Mouse (Mus musculus) retina, postnatal 1 day (tissue): ENCODE data around the gene Mroh8.

ENCODE experiments used
- DNase-seq: peaks from one replicate; pipeline ENCODE4 v3.0.0-alpha.2; 2012

Gene Mroh8

DNA sequence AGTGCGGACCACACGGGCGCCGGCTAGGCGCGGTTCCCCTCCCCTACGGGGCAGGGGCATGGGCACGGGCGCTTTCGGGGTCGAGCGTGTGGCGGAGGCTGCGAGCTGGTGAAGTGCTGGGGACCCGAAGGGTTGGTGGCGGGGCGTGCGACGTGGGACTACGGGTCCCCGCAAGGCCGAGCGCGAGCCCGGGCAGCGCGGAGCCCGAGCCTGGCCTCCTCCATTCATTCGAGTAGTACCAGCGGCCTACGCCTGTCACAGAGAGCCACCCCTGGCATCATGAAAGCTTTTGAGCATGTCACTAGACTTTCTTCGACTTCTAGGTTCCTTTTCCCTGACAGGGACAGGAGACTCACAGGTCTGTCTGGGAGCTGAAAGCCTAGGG lies at the start of gene Mroh8:
Gene Mroh8, minus strand, starts transcription at position 134 of the 385 bp plus-strand sequence.
- DNase-seq = no peak

DNA sequence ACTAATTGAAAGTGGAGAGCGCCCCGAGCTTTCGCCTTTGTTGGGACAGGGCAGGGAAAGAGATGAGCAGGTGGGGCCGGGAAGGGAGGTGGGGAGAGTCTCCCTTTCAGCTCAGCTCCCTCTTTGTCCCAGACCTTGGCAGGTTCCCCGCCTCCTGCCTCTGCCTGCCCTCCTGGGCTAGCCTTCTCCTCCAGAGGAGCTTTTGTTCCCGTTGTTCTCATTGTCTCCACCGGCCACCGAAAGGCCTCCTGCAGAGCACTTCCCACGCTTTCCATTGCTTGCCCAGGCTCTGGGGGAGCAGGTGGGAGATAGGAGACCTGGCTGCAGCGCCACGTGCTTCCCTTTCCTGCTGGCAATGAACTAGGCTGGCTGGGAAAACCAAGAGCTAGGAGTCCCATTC lies 49.2 kb upstream of the Mroh8 start:
- DNase-seq = peak; percentile 77

DNA sequence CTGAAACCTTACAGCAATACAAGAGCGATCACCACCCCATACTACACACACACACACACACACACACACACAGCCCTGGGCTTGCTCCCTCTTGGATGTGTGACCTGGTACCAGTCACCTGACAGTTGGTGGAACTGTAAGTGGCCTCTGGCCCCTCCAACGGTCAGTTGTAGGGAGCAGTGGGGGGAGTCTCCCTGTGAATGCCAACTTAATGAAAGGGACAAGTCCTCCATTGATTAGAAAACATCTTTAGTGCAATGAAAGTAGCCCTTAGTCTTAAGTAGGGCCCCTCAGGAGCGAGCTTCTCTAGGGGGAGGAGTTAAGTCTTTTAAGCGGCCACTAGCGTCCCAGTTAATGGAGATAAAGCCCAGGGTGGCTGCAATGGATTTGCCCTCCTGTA lies 48.8 kb upstream of the Mroh8 start:
- DNase-seq = peak; percentile 64

DNA sequence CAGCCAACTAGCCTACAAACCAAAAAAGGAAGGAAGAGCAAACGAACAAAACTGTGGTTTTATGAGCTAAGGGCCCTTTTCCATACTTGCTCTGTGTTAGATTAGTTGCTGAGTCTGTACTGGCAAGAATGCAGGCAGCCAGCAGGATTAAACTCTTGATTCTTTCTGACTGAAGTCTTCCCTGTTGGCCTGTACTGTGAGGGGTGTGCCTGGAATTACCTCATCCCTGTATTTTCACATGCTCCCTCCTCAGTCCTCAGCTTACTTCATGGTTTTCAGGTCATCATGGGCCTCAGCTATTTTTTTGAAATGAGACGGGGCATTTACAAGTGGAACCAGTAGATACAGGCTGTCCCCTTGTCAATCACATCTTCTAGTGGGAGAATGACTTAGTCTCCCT lies 45.9 kb upstream of the Mroh8 start:
- DNase-seq = no peak

DNA sequence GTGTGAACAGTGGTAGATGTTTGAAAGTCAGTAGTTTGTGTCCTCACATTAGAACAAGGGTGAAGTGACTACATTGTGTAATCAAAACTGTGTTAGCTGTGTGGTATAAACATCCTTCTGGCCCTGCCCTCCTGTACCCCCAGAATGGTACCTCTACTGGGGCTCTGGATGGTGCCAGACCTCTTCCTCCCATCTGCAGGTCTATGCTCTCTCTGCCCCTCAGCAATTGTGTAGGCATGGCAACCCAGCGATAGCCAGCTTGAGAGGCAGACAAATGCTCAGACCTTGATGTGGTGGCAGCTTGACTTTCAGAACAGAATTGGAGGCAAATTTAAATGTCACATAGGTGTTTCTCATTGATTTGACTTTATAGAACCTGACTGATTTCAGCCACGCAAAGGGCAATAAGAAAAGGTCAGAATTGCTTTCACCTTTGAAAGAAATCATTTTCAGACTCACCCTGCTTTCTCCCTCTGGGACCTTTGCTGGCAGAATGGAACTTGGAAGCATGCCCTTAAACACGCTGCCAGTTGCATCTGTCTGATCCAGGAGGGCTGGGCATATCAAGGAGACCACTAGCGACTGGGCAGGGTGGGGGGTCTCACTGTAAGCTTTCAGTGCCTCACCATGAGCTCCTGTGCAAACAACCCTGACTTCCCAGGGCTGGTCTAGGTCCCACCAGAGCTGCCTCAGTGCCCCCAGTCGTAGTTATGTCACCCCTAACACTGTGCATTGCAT lies 42.8 kb upstream of the Mroh8 start:
- DNase-seq = no peak

DNA sequence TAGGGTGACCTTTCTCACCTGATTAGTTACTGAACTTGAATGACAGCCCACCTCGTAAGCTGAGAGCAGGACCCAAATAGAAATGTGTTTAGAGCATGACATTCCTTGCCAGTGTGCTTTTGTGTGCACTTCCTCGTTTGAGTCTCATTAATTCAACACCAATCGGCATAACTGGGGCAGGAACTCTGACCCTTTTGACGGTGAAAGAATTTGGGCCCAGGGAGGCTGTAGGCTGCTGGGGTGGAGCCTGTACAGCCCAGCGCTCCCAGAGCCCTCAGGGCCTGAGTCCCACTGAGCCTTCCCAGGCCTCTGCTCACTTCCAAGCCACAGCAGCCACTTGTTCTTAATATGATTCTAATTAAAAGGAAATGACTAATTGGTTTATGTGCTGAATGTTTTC lies 41.5 kb upstream of the Mroh8 start:
- peak; percentile 61 for DNase-seq

DNA sequence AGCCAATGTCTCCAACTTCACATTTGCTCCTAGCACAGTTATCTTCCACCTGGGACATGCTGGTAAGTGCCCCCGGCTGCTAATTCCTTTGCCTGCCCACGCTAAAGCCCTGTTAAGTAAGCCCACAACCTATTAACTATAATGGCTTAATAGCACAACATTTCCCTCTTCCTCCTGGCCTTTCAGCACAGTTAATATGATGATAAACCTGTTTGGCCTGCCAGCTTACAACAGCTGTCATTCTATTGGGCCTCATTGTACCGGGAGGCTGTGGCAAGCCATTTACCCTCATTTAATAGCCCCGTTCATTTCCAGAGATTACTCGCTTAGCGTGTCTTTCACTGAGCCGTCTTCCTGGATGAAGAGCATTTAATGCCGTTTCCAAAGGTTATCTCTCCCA lies 40.8 kb upstream of the Mroh8 start:
- DNase-seq = peak; percentile 28

DNA sequence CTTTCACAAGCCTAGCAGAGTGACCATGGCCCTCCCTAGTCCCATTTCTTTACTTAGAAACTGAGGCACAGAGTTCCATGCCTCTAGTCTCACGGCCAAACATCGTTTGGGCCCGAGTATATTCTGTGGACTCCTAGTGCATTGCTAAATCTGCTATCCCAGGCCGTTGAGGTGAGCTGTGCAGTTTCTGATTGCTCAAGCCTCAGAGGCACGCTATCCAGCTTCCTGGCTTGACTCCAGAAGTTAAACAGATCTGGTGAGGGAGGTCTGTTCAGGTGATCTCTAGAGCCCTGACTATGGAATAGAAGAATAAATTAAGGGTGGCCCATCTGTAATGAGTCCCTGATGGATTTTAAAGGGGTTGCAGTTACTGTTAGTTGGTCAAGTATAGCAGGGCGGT lies 37.9 kb upstream of the Mroh8 start:
- DNase-seq = no peak

DNA sequence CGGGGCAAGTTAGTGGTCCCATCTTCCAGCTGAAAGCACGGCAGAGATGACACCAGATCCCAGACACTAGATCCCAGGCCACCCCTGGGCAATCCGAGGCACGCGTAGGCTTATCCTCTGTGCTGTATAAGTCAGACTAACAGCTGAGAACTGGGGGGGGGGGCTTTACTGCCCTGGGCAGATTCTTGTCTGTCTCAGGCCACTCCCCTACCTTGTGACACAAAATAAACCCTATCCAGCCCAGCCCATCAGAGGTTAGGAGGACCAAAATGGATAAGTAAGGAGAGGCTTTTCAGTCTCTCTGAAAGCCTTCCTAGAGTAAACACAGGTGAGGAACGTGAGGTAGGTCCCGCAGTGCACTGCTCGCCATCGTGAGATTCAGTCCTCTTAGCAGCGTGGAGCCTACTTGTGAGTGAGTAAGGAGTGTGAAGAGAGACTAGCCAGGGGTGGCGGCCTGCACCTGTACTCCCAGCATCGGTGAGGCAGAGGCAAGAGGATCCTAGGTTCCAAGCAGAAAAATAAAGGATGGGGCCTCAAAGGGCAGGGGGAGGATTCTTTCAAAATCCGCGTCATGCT lies 37.1 kb upstream of the Mroh8 start:
- DNase-seq = peak; percentile 19

DNA sequence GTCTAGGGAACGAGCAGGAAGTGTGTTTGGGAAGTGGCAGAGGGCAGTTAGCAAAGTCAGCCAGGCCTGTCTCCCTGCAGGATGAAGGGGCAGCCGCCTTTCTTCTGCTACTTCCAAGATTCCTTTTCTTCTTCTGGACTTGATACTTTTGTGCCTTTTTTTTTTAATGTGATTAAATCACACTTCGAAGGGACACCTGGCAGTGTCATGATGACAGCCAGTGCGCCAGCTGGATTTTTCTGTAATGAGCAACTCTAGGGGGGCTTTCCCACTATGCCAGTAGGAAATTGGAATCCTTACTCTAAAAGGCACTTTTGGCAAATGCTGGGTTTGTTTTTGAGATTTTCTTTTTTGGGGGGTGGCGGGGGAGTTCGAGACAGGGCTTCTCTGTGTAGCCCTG lies 36.1 kb upstream of the Mroh8 start:
- DNase-seq = no peak

DNA sequence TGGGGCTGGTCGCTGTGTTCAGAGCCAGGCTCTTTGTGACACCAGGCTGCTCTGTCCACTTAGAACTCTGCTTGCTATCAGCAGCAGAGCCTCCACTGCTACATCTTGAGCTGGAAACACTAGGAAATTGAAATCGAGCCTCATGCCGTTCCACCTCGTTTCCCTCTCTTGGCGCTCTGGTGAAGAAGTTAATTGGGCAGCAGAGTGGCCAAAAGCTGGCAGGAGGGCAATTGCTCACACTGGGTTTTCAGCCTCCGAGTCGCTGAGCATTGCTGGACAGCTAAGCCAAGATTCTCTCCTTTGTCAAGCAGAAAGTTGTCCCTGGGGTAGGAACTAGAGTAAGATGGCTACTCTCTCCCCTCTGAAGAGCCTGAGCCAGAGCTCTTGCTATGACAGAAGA lies 35.0 kb upstream of the Mroh8 start:
- DNase-seq = no peak

DNA sequence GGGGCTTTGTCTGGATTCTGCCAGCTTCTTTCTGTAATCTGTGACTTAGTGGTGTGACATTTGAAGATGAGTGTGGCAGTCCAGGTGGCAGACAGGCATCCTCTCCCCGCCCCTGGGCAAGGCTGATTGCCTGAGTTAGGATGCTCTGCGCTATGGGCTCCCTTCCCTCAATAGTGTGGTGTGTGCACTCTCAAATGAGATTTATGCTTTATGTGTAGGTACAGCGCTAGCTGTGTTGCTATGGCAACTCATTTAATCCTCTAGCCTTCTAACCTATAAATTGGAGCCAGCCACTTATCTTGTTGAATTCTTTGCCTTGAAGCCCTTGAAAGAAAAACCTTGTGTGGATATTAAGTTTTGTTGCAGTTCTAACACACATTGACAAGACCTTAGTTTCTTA lies 34.4 kb upstream of the Mroh8 start:
- DNase-seq = no peak

DNA sequence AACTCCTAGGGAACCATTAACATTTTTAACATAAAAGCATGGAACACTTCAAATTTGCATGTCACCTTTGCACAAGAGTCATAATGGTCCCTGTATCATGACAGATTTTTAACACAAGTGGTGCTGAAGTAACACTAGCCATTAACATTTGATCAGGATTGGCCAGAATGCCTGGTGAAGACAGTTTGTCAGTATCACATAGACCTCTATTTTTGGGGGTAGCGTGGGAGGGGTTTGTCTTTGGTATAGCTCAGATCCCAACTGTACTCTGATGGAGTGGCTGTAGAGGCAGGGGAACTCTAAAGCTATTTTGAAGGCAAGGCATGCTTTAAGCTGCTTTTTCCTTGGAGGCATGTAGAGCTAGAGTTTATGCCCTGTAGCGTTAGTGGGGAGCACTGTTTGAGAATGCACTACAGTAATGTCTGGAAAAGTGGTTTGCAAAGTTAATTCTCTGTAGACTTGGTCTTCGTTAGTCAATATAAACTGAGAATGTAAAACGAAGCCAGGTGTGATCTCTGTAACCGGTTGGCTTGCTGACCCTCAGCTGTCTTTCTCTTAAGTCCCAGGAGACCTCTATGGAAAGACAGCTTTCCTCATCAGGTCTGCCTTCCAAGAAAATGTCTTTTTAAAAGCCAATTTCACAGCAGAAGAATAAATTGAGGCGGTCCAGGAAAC lies 31.8 kb upstream of the Mroh8 start:
- no peak for DNase-seq

DNA sequence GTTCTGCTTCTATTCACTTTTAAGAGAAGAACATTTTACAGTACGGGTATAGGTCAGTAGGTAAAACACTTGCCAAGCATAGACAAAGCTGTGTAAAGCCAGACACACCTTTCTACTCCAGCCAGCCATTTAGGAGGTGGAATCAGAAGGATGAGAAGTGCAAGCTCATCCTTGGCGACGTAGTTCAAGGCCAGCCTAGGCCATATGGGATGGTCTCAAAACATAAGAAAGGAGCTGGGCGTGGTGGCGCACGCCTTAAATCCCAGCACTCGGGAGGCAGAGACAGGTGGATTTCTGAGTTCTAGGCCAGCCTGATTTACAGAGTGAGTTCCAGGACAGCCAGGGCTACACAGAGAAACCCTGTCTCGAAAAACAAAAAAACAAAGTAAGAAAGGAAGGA lies 30.3 kb upstream of the Mroh8 start:
- no peak for DNase-seq

DNA sequence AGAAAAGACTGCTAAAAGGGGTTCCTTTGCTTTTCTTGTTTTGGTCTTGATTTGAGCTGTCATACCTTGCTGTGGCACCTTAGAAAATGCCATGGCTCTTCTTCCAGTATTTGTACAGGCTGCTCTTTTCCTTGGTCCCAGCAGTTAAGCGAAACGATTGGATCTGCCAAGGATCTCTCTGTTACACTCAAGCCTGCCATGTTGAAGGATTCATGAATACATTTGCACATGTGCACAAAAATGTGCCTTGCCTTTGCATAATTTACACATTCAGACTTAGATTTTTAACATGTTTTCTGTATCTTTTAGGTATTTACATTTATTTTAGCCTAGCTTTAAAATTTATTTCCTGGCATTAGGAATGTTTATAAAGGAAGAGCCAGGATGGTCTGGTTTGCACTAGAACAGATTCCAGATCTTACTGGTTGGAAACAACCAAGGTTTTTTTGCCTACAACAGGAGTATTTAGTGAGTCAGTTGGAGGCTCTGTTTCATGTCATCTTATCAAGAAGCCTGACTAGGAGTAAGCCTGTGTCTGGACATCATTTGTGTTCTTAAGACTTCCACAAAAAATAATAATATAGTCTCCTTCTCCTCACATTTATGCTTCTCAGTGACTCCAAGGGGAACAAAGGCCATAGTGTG lies 29.0 kb upstream of the Mroh8 start:
- DNase-seq = no peak

DNA sequence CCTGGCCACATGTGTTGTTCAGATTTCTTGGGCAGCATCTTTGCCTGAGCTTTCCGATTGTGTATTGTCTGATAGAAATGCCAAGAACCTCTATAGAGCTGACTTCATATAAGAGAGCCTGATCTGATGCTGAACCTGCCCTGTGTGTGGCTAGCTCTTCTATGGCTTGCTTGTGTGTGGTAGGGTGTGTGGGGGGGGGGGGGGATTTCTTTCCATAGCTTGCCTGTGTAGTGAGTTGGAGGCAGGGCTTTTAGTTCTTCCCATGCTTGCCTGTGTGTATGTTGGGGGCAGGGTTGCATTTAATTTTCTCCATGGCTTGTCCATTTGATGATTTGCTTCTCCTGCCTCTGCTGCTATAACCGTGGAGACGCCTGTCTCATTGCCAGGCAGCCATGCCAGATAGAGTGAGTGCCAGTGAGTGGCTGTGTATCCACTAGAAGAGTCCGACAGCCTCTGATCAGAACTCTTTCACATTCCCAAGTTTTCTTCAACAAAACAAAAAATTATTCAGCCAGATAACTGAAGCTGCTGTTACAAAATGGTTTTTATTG lies 28.4 kb upstream of the Mroh8 start:
- no peak for DNase-seq

DNA sequence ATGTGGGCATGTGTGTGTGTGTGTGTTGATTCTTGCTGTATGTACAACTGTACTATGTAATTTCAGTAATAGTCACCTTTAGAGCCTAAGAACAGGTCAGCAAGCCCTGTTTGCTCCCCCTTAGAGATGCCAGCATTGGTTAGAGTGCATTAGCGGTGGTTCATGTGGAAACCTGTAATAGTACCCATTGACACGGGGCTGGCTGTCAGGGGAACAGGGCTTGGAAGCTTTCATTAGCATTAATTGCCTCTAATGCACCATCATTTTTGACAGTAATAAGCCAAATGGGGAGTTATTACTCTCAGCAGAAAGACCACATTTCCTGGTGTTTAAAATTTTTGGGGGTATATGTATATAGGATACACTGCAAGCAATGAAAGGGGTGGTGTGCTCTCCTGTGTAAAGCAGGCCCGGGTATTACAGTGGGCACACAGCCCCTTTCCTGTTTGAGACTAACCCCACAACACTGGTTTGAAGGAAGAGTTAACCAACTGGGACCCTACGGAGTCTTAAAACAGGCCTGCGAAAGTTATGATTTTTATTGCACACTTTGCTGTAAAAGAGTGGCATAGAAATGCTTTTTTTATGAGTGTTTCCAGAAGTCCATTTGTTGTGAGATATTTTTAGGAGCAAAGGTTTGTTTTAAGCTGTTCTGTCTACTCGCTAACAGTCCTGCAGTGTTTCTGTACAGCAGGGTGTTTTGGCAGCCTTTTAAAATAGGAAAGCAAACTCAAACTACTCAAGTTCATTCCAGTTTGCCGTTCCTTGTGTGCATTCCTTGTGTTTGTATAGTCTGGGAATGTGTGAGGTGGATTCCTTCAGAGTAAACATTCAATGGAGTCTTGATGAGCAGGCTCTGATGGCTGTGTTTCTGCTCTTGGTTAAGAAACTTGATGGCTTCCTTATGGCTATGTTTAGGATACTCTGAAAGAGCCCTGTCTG lies 27.0 kb upstream of the Mroh8 start:
- no peak for DNase-seq

DNA sequence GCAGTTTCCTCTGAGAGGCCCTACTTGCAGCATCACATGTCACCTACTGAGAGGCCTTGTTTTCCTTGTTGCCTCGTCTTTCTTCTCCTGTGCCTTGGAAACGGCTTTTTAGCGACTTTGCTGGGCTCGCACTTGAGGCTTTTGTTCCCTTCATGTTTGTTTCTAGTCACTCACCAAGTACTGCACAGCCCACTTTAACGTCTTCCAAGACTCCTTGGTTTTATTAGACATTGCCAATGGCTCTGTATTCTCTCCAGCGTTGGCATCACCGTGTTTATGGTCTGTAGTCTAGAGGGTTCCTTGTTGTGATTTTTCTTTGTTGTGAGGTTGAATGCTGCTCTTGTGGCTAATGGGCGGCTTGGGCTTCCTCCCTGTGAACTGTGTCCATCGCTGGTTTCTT lies 23.7 kb upstream of the Mroh8 start:
- no peak for DNase-seq

DNA sequence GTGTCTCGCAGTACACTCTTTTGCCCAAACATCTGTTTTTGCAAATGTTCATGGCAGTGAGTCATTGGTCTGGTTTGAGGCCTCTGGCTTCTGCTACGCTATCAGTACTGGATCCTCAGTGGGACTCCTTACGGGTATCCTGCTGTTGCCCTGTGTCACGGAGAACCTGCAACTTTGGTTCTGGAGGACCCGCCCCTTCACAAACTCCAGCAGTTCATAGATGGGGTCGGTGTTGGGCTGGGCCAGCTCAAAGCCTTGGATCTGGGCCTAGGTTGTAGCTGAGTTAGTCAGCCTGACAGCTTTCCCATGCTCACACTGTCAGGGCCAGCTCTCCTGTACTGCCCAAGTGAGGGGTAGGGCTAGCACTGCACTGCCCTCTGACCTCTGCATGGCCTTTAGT lies 20.7 kb upstream of the Mroh8 start:
- DNase-seq = no peak

DNA sequence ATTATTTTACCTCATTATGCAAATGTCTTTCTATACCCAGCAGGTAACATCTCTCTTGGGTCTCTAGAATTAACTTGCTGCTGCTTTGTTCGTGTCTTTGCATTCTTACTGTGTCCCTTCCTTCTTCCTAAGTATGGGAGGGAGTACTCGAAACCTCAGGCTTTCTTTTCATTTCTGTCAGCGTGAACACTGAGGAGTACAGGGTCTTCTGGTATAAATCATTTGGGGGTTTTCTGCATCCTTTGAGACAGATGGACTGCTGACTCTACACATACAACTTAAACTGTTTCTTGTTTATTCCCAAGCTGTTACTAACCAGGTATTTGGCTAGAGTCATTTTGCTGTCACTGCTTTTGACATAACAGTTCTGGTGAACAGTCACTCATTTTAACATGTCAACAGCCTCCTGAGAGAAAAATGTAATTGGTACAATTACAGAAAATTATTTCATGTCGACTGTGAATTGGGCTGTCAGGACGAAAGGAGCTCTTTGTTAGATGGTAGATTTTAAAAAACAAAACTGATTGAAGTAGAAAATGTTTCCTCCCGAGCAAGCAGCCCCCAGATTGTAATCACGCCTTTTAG lies 16.8 kb upstream of the Mroh8 start:
- DNase-seq = no peak

DNA sequence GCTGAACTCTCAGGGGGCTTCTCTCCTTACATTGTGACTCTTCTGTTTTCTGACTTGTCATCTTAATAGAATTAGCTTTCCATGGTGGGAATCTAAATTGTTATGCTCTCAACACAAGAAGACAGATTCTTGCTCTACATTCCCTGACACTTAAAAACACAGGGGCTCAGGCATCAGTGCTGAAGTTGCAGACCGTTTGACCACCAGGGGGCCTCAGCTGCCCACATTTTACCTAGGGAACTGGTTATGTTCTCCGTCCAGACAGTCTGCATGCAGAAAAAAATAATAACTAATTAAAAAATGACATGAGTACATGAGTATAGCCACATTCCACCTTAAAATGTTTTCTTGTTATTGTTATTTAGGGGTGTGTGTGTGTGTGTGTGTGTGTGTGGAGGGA lies 12.7 kb upstream of the Mroh8 start:
- DNase-seq = peak; percentile 78

DNA sequence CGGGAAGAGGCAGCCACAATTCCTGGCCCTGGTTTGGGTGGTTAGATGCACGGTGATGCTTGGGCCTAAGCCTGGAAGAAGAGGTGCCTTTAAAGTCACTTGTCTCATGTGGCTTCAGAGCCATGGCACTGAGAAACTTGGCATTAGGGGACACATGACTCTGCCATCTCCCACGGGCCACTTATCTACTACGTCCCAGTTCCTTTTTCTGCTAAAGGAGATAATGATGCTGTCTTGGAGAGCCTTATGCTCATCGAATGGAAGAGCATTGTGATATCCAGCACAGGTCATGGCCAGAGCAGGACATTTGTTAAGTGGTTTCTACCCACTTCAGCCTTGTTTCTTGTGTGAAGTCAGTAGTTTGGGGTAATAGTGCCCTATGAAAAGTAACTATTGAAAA lies 9.6 kb upstream of the Mroh8 start:
- DNase-seq = no peak
